Mouse (Mus musculus) testis, postnatal 10 days (tissue): ENCODE measurements around the gene AC161166.1.

ENCODE experiments used
- DNase-seq: peaks from one replicate; pipeline ENCODE4 v3.0.0; 2021; ENCODE audit warnings: low spot score

Gene AC161166.1

DNA sequence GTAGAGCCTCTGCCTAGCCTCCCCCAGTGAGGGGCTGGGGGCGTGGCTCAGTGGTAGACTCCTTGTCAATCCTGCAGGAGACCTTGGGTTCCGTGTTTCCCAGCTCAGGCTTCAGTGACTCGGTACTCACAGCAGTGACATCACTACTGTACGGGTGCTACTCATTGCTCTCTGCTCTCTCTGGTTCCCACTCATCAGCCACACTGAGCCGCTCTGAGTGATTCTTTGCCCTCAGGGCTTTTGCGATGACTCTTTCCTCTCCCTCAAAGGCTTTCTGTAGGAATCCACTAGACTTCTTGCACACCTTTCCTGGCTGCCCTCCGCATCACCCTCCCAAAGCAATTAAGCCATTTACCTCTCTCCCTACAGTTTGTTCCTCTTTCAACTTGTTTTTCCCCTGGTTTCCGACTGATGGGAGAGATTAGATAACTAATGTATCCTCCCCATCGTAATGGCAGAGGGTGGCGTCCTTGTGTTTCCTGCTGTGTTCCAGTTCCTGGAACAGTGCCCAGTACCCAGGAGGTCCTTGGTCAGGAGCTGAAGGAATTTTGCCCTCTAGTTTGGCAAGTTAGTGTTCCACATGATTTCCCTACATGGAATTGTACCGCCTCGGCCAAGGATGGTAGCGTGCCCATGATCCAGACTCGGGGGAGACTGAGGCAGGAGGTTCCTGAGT, 50.7 kb downstream of the AC161166.1 start:
- no peak for DNase-seq
